Mouse (Mus musculus) CH12.LX (cell line): ENCODE data around the gene Pcbd2. TPM values are rescaled to one million over a fixed set of nuclear protein-coding genes. Genes with fewer than 3 reads are reported as not detected.
A peak's percentile ranks its signal among the peaks of the same experiment; 100 is the strongest.
"Not testable (repeated sequence)": the region's sequence is repeated elsewhere in the genome, so short reads cannot be mapped to it uniquely, and the experiment has no call there.

Source experiments
- DNase-seq: peaks from one replicate; pipeline ENCODE4 v3.0.0-alpha.2; 2013; ENCODE audit errors: extremely low read depth
- H3K27ac ChIP-seq: 2 replicates; pipeline ENCODE4 v1.5.1; 2012; ENCODE audit warnings: low read depth, mild to moderate bottlenecking, control low read depth, moderate library complexity; ENCODE audit not compliant: insufficient read depth
- H3K27me3 ChIP-seq: replicated peaks from 2 replicates; pipeline ENCODE3; 2012; ENCODE audit warnings: inconsistent platforms
- H3K36me3 ChIP-seq, 2 experiments: replicated peaks in 1 of 2; 2 replicates each; pipeline versions ENCODE3 to v1.6.1; 2012; ENCODE audit warnings: inconsistent platforms in 1 of 2, low read length in 1 of 2, mild to moderate bottlenecking in 1 of 2, mixed read lengths in 1 of 2, moderate library complexity in 1 of 2; ENCODE audit not compliant: control insufficient read depth in 1 of 2, insufficient read depth in 1 of 2
- H3K4me1 ChIP-seq, 2 experiments: 2 replicates each; pipeline ENCODE4 v1.6.1; 2012; ENCODE audit warnings: inconsistent platforms in 1 of 2, moderate library complexity in 1 of 2; ENCODE audit not compliant: insufficient read depth in 2 of 2, control insufficient read depth in 1 of 2
- H3K4me2 ChIP-seq: 2 replicates; pipeline ENCODE4 v1.6.1; 2012; ENCODE audit warnings: low read depth, mild to moderate bottlenecking, control low read depth; ENCODE audit not compliant: poor library complexity, insufficient read depth, severe bottlenecking
- H3K4me3 ChIP-seq, 3 experiments: fragments of 150-350 bp in 1 of 3; sonication (generic) in 1 of 3; replicated peaks in 1 of 3; 2 replicates each; pipeline versions ENCODE3 to v1.5.1; 2011 to 2012; ENCODE audit warnings: low read depth in 2 of 3, low read length in 2 of 3, mild to moderate bottlenecking in 2 of 3, moderate library complexity in 2 of 3, control low read depth in 1 of 3, improper control_type of control experiment in 1 of 3, inconsistent platforms in 1 of 3, mixed read lengths in 1 of 3; ENCODE audit not compliant: poor library complexity in 1 of 3
- H3K79me2 ChIP-seq: replicated peaks from 2 replicates; pipeline ENCODE4 v1.6.1; 2012; ENCODE audit warnings: mild to moderate bottlenecking, moderate library complexity; ENCODE audit not compliant: control insufficient read depth, poor library complexity, insufficient read depth, severe bottlenecking; ENCODE audit errors: extremely low read depth
- H3K9ac ChIP-seq: 2 replicates; pipeline ENCODE4 v1.6.1; 2012; ENCODE audit warnings: low read depth, mild to moderate bottlenecking, control low read depth, moderate library complexity; ENCODE audit not compliant: insufficient read depth
- H3K9me3 ChIP-seq: replicated peaks from 2 replicates; pipeline ENCODE3; 2012; ENCODE audit warnings: low read length, inconsistent platforms, mixed read lengths
- CHD2 ChIP-seq: IDR thresholded peaks from 2 replicates; pipeline ENCODE4 v1.6.1; 2011; ENCODE audit warnings: low read length, improper control_type of control experiment
- CTCF ChIP-seq, 2 experiments: IDR thresholded peaks in 1 of 2; conservative IDR thresholded peaks in 1 of 2; 2 replicates each; pipeline ENCODE4 v1.5.1; 2011 to 2012; ENCODE audit warnings: low read depth in 2 of 2, low read length in 2 of 2, improper control_type of control experiment in 1 of 2, inconsistent platforms in 1 of 2, mild to moderate bottlenecking in 1 of 2, moderate library complexity in 1 of 2
- E2F4 ChIP-seq: IDR thresholded peaks from 2 replicates; pipeline ENCODE4 v1.6.1; 2011; ENCODE audit warnings: low read depth, low read length, improper control_type of control experiment; ENCODE audit not compliant: insufficient replicate concordance
- EP300 ChIP-seq: IDR thresholded peaks from 2 replicates; pipeline ENCODE4 v1.6.1; 2011; ENCODE audit warnings: low read length, improper control_type of control experiment
- GABPA ChIP-seq: IDR thresholded peaks from 2 replicates; pipeline ENCODE4 v1.6.1; 2012; ENCODE audit warnings: low read depth, low read length, improper control_type of control experiment, inconsistent platforms; ENCODE audit not compliant: insufficient replicate concordance
- HCFC1 ChIP-seq: IDR thresholded peaks from 2 replicates; pipeline ENCODE4 v1.6.1; 2012; ENCODE audit warnings: low read depth, mild to moderate bottlenecking, inconsistent platforms, low read length, improper control_type of control experiment
- IRF4 ChIP-seq: IDR thresholded peaks from 2 replicates; pipeline ENCODE4 v1.6.1; 2014; ENCODE audit warnings: low read depth, mild to moderate bottlenecking, inconsistent platforms, low read length, improper control_type of control experiment
- JUND ChIP-seq: conservative IDR thresholded peaks from 2 replicates; pipeline ENCODE4 v1.6.1; 2011; ENCODE audit warnings: low read depth, low read length, improper control_type of control experiment
- MAZ ChIP-seq: IDR thresholded peaks from 2 replicates; pipeline ENCODE4 v1.6.1; 2012; ENCODE audit warnings: low read depth, mild to moderate bottlenecking, inconsistent platforms, low read length, improper control_type of control experiment, moderate library complexity
- MXI1 ChIP-seq: IDR thresholded peaks from 2 replicates; pipeline ENCODE4 v1.6.1; 2011; ENCODE audit warnings: mild to moderate bottlenecking, low read depth, low read length, improper control_type of control experiment
- MYC ChIP-seq: IDR thresholded peaks from 2 replicates; pipeline ENCODE4 v1.6.1; 2011; ENCODE audit warnings: low read depth, mild to moderate bottlenecking, improper control_type of control experiment, low read length
- NELFE ChIP-seq: IDR thresholded peaks from 2 replicates; pipeline ENCODE4 v1.6.1; 2011; ENCODE audit warnings: low read depth, low read length, improper control_type of control experiment
- NRF1 ChIP-seq: IDR thresholded peaks from 2 replicates; pipeline ENCODE4 v1.6.1; 2014; ENCODE audit warnings: low read depth, mild to moderate bottlenecking, inconsistent platforms, low read length, improper control_type of control experiment, moderate library complexity
- PAX5 ChIP-seq: IDR thresholded peaks from 2 replicates; pipeline ENCODE4 v1.6.1; 2012; ENCODE audit warnings: low read length, inconsistent platforms, mixed read lengths
- RAD21 ChIP-seq: IDR thresholded peaks from 2 replicates; pipeline ENCODE4 v1.6.1; 2011; ENCODE audit warnings: low read depth, mild to moderate bottlenecking, low read length, improper control_type of control experiment, moderate library complexity
- RCOR1 ChIP-seq: conservative IDR thresholded peaks from 2 replicates; pipeline ENCODE4 v1.6.1; 2012; ENCODE audit warnings: low read depth, mild to moderate bottlenecking, inconsistent platforms, low read length, improper control_type of control experiment
- SIN3A ChIP-seq: IDR thresholded peaks from 2 replicates; pipeline ENCODE4 v1.6.1; 2012; ENCODE audit warnings: low read length, improper control_type of control experiment, inconsistent platforms
- SMC3 ChIP-seq: IDR thresholded peaks from 2 replicates; pipeline ENCODE4 v1.6.1; 2011; ENCODE audit warnings: low read depth, low read length, improper control_type of control experiment
- USF2 ChIP-seq: conservative IDR thresholded peaks from 2 replicates; pipeline ENCODE4 v1.6.1; 2011; ENCODE audit warnings: low read depth, low read length, improper control_type of control experiment
- ZKSCAN1 ChIP-seq: IDR thresholded peaks from 2 replicates; pipeline ENCODE4 v1.6.1; 2012; ENCODE audit warnings: low read depth, inconsistent platforms, low read length, improper control_type of control experiment, borderline replicate concordance
- ZNF384 ChIP-seq: IDR thresholded peaks from 2 replicates; pipeline ENCODE4 v1.6.1; 2012; ENCODE audit warnings: low read depth, low read length, improper control_type of control experiment, inconsistent platforms
- dilution Hi-C: fragments of 300-500 bp; cut with MboI; formaldehyde crosslinking; loops from 2 replicates; pipeline ENCODE4 v1.14.3; 2020; ENCODE audit warnings: low sequenced_read_pairs; ENCODE audit not compliant: extremely low pct_unique_long_range_greater_than_20kb, extremely low pct_ligation_motif_present
- in situ Hi-C: fragments of 300-500 bp; cut with MboI; formaldehyde crosslinking; loops from 3 replicates; pipeline ENCODE4 v1.14.3; 2019; ENCODE audit warnings: low sequenced_read_pairs, low pct_ligation_motif_present, low pct_unique_long_range_greater_than_20kb, mixed read lengths
- polyA plus RNA-seq: library from polyadenylated mRNA; unstranded; fragments of >175 nt; gene quantifications from 2 replicates; pipeline ENCODE4 v1.2.1, GENCODE M21; 2012; ENCODE audit warnings: low read depth; ENCODE audit not compliant: insufficient read length
- total RNA-seq, 2 experiments: library from RNA; depleted of rRNA; stranded (reverse); fragments of 300-350 nt in 1 of 2; fragments of >200 nt in 1 of 2; gene quantifications; 2 replicates each; pipeline ENCODE4 v1.2.3; 2012 to 2014

The Pcbd2 gene
- total and polyA plus RNA-seq, 3 experiments: 20.6 to 44.9 (median 32.1) TPM

DNA sequence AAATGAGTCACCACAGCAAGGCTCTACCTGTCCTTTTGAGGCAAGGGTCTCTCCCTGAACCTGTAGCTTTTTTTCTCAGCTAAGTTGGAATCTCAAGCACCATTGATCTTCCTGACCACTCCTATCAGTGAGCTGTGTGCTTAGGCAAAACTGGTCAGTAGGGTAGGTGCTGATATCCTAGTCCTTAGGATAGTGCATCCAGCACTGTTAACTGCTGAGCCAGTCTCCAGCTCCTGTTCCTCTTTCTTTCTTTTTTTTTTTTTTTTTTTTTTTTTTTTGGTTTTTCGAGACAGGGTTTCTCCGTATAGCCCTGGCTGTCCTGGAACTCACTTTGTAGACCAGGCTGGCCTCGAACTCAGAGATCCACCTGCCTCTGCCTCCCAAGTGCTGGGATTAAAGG, 31.2 kb upstream of the Pcbd2 start:
- H3K4me3 ChIP-seq, H3K9me3 ChIP-seq, H3K27me3 ChIP-seq, dilution Hi-C loops, H3K27ac ChIP-seq, DNase-seq, in situ Hi-C loops, H3K4me2 ChIP-seq, H3K9ac ChIP-seq: not testable (repeated sequence)
- Histone ChIP-seq H3K79me2 (peaks cover 74% of the 10 kb centered on the region), H3K4me1 (peaks cover 3 to 25% of the 10 kb centered on the region in 2 experiments; a peak in 3 of 4 replicates), H3K36me3 (peaks cover 21 to 46% of the 10 kb centered on the region in 2 experiments)
- peak; percentile 21; the same call in 1 of the 2 replicates for TF ChIP-seq ZNF384

DNA sequence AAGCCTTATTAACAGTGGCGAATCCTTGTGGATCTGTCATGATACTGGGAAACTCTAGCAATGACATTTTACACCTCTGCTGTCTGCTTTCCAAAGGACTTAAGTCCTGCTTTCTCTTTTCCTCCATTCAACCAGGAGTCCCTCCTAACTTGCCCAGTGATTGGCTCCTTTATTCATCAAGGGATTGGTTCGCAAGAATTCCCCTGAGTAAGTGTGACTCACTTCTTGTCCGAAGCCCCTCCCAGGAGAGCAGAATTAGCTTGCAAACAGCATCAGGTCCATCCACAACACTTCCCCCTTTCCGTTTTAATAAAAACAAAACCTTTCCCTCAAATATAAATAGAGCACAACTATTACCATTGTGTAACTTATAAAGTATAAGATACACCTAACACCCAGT, 22.9 kb upstream of the Pcbd2 start:
- Histone ChIP-seq H3K27ac (no peak overlapping the region), H3K27me3 (no peaks in the 10 kb centered on the region), H3K9ac (no peak overlapping the region), H3K79me2 (peaks cover 22% of the 10 kb centered on the region), H3K4me1 (peaks cover 3 to 28% of the 10 kb centered on the region in 2 experiments; a peak in 3 of 4 replicates), H3K9me3 (peaks cover 6% of the 10 kb centered on the region)
- dilution Hi-C loops: no loop called here
- TF ChIP-seq HCFC1: no peak
- no peak for TF ChIP-seq E2F4
- no peak for TF ChIP-seq MYC
- TF ChIP-seq CHD2: no peak
- no peak for TF ChIP-seq IRF4
- TF ChIP-seq MAZ: no peak
- TF ChIP-seq, all 38 proteins: peak for 0
- Histone ChIP-seq H3K4me3 (no peak overlapping the region), H3K36me3 (peaks cover 28 to 54% of the 10 kb centered on the region in 2 experiments), H3K4me2 (no peak overlapping the region)
- DNase-seq: peak; percentile 79
- in situ Hi-C loops: no loop called here

DNA sequence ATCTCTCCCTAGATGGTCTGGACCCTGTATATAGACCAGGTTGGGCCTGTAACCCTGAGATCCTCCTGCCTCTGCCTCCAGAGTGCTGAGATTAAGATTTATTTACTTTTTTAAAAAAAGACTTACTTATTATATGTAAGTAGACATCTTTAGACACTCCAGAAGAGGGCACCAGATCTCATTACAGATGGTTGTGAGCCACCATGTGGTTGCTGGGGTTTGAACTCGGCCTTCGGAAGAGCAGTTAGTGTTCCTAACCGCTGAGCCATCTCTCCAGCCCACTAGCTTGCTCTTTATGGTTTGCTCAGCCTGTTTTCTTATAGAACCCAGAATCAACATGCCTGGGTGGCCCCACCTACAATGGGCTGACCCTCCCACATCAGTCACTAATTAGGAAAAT, 14.3 kb upstream of the Pcbd2 start:
- dilution Hi-C loops (no loop called here), in situ Hi-C loops (no loop called here)
- no peak for DNase-seq
- Histone ChIP-seq H3K4me1 (peaks cover 3 to 29% of the 10 kb centered on the region in 2 experiments; a peak in 3 of 4 replicates), H3K9ac (no peak overlapping the region), H3K4me2 (no peak overlapping the region), H3K36me3 (peaks cover 3 to 9% of the 10 kb centered on the region in 2 experiments), H3K79me2 (no peaks in the 10 kb centered on the region; the same call in 1 of the 2 replicates), H3K27ac (no peak overlapping the region), H3K9me3 (no peaks in the 10 kb centered on the region), H3K27me3 (no peaks in the 10 kb centered on the region), H3K4me3 (no peak overlapping the region)
- TF ChIP-seq E2F4: no peak
- peak; percentile 14; the same call in 1 of the 2 replicates for TF ChIP-seq SMC3
- TF ChIP-seq RAD21: no peak; the same call in 1 of the 2 replicates
- TF ChIP-seq NRF1: no peak
- TF ChIP-seq EP300: no peak
- no peak for TF ChIP-seq ZKSCAN1
- no peak for TF ChIP-seq HCFC1
- TF ChIP-seq PAX5: no peak
- TF ChIP-seq JUND: no peak
- TF ChIP-seq MXI1: no peak
- TF ChIP-seq GABPA: no peak
- TF ChIP-seq RCOR1: no peak
- peak in 1 of 2 experiments; percentile 51; a peak in 2 of 4 replicates for TF ChIP-seq CTCF (conservative IDR thresholded peaks at IDR 0.05 in 1 of 2, IDR thresholded peaks at IDR 0.05 in 1 of 2; ENCODE audit: low read depth in 2 of 2, low read length in 2 of 2)
- TF ChIP-seq SIN3A: no peak
- TF ChIP-seq USF2: no peak
- no peak for TF ChIP-seq NELFE
